Mouse (Mus musculus) forebrain, embryonic 12.5 days (tissue): ENCODE measurements around the gene Gm13283. TPM values are rescaled to one million over a fixed set of nuclear protein-coding genes. Genes with fewer than 3 reads are reported as not detected.
"Not testable (repeated sequence)": the region's sequence is repeated elsewhere in the genome, so short reads cannot be mapped to it uniquely, and the experiment has no call there.

Source experiments
- ATAC-seq: fragments of 200-750 bp; cut with Nextera tagmentation; 2 replicates; pipeline ENCODE4 v1.8.0; 2017; ENCODE audit warnings: moderate TSS enrichment; ENCODE audit not compliant: low FRiP score
- H3K27ac ChIP-seq: fragments of 300-500 bp; sonication (generic); 2 replicates; pipeline ENCODE4 v1.5.1; 2016; ENCODE audit warnings: mild to moderate bottlenecking
- H3K27me3 ChIP-seq: fragments of 300-500 bp; sonication (generic); 2 replicates; pipeline ENCODE4 v1.6.1; 2016; ENCODE audit warnings: mild to moderate bottlenecking
- H3K36me3 ChIP-seq: fragments of 300-500 bp; sonication (generic); replicated peaks from 2 replicates; pipeline ENCODE4 v1.6.1; 2016; ENCODE audit warnings: mild to moderate bottlenecking
- H3K4me1 ChIP-seq: fragments of 300-500 bp; sonication (generic); 2 replicates; pipeline ENCODE4 v1.6.1; 2016
- H3K4me2 ChIP-seq: fragments of 300-500 bp; sonication (generic); 2 replicates; pipeline ENCODE4 v1.6.1; 2016; ENCODE audit warnings: mild to moderate bottlenecking, moderate library complexity
- H3K4me3 ChIP-seq: fragments of 300-500 bp; sonication (generic); replicated peaks from 2 replicates; pipeline ENCODE4 v1.5.1; 2016; ENCODE audit warnings: mild to moderate bottlenecking
- H3K9ac ChIP-seq: fragments of 300-500 bp; sonication (generic); 2 replicates; pipeline ENCODE4 v1.6.1; 2016; ENCODE audit warnings: mild to moderate bottlenecking
- H3K9me3 ChIP-seq: fragments of 300-500 bp; sonication (generic); 2 replicates; pipeline ENCODE4 v1.6.1; 2016
- WGBS: fragments of 180-500 bp; shearing (Covaris S2); methylation state at CpG from one replicate; pipeline ENCODE4 v1.1.7; 2016; 5-methylcytosine and 5-hydroxymethylcytosine counted together
- polyA plus RNA-seq: library from polyadenylated mRNA; unstranded; fragments of >200 nt; fragmentation: Nextera tagmentation; extraction: Ambion mirVana; gene quantifications from 2 replicates; pipeline ENCODE4 v1.2.1, GENCODE M21; 2016

Gm13283 gene
- polyA plus RNA-seq, 1 experiment from 2014 or later: 0.15 TPM

- H3K4me1 ChIP-seq: no peaks in the 10 kb centered on the region; the same call in 1 of the 2 replicates
- no peaks in the 10 kb centered on the region for H3K36me3 ChIP-seq
- H3K27me3 ChIP-seq: no peaks in the 10 kb centered on the region
- H3K9ac ChIP-seq: no peak overlapping the region
- H3K9me3 ChIP-seq: no peaks in the 10 kb centered on the region
- no peak overlapping the region for H3K4me2 ChIP-seq
- H3K4me3 ChIP-seq: no peak overlapping the region
- WGBS: 72% methylated on average over 3 of the region's 3 CpGs
- H3K27ac ChIP-seq: no peak overlapping the region
- ATAC-seq: no peak
Observed at GRCm38 (mm10) chr4:88744207-88744606, 15.7 kb upstream of the Gm13283 start.

- H3K4me1 ChIP-seq: no peaks in the 10 kb centered on the region; the same call in 1 of the 2 replicates
Observed at GRCm38 (mm10) chr4:88749926-88750325, 10.0 kb upstream of the Gm13283 start.

GRCm38 (mm10) chr4:88754818-88755340 lies 5.0 kb upstream of the Gm13283 start, which contains the start of gene Gm13271:
Gene Gm13271, plus strand, starts transcription at chr4:88754868.
- H3K9ac ChIP-seq, H3K27me3 ChIP-seq, H3K27ac ChIP-seq, H3K4me1 ChIP-seq, H3K4me3 ChIP-seq, ATAC-seq, H3K36me3 ChIP-seq, H3K4me2 ChIP-seq, H3K9me3 ChIP-seq: not testable (repeated sequence)
- 75% methylated on average over 15 of the region's 15 CpGs for WGBS

More at GRCm38 (mm10) chr4:88749926-88750325, 10.0 kb upstream of the Gm13283 start:
- no peak for ATAC-seq
- Histone ChIP-seq H3K27ac (no peak overlapping the region), H3K9me3 (no peaks in the 10 kb centered on the region), H3K4me3 (no peak overlapping the region), H3K36me3 (no peaks in the 10 kb centered on the region), H3K9ac (no peak overlapping the region), H3K27me3 (no peaks in the 10 kb centered on the region), H3K4me2 (no peak overlapping the region)
- 68% methylated on average over 6 of the region's 6 CpGs for WGBS

- H3K9me3 ChIP-seq, H3K27me3 ChIP-seq, H3K4me1 ChIP-seq, H3K36me3 ChIP-seq, ATAC-seq: not testable (repeated sequence)
- 12% methylated on average over 28 of the region's 31 CpGs for WGBS
- H3K4me3 ChIP-seq: peak overlapping the region; percentile 44
- H3K9ac ChIP-seq: peak overlapping the region; percentile 63
- peak overlapping the region; percentile 87 for H3K4me2 ChIP-seq
- peak overlapping the region; percentile 75 for H3K27ac ChIP-seq
Observed at GRCm38 (mm10) chr4:88756581-88757513, 3.1 kb upstream of the Gm13283 start.

GRCm38 (mm10) chr4:88757628-88758031 lies 2.3 kb upstream of the Gm13283 start:
- WGBS: under 1% methylated on average over 20 of the region's 21 CpGs
- H3K4me2 ChIP-seq: peak overlapping the region; percentile 87
- H3K36me3 ChIP-seq, H3K27me3 ChIP-seq, H3K4me1 ChIP-seq, H3K9me3 ChIP-seq: not testable (repeated sequence)
- H3K4me3 ChIP-seq: peak overlapping the region; percentile 44
- peak overlapping the region; percentile 63 for H3K9ac ChIP-seq
- peak; percentile 99 for ATAC-seq
- H3K27ac ChIP-seq: peak overlapping the region; percentile 75

GRCm38 (mm10) chr4:88758751-88759150 lies 1.2 kb upstream of the Gm13283 start:
- WGBS: 91% methylated on average over 9 of the region's 9 CpGs
- not testable (repeated sequence) for ATAC-seq, H3K27me3 ChIP-seq, H3K9ac ChIP-seq, H3K9me3 ChIP-seq, H3K36me3 ChIP-seq, H3K4me1 ChIP-seq, H3K4me2 ChIP-seq, H3K27ac ChIP-seq, H3K4me3 ChIP-seq

- ATAC-seq, H3K27ac ChIP-seq, H3K36me3 ChIP-seq, H3K27me3 ChIP-seq, H3K4me1 ChIP-seq, H3K9ac ChIP-seq, H3K9me3 ChIP-seq: not testable (repeated sequence)
- H3K4me3 ChIP-seq: peak overlapping the region; percentile 36
- WGBS: under 1% methylated on average over 21 of the region's 28 CpGs
- peak overlapping the region; percentile 60 for H3K4me2 ChIP-seq
Observed at GRCm38 (mm10) chr4:88760431-88760830, 512 bp downstream of the Gm13283 start.

- H3K4me2 ChIP-seq, H3K4me1 ChIP-seq, ATAC-seq, H3K9ac ChIP-seq, H3K27me3 ChIP-seq, H3K9me3 ChIP-seq, H3K27ac ChIP-seq, H3K36me3 ChIP-seq, H3K4me3 ChIP-seq: not testable (repeated sequence)
- 76% methylated on average over 6 of the region's 8 CpGs for WGBS
Observed at GRCm38 (mm10) chr4:88761776-88762175, 1.9 kb downstream of the Gm13283 start.

GRCm38 (mm10) chr4:88762341-88762740 lies 2.4 kb downstream of the Gm13283 start:
- not testable (repeated sequence) for ATAC-seq

GRCm38 (mm10) chr4:88763384-88764018 lies 3.6 kb downstream of the Gm13283 start:
- 3% methylated on average over 36 of the region's 42 CpGs for WGBS

More at GRCm38 (mm10) chr4:88762341-88762740, 2.4 kb downstream of the Gm13283 start:
- H3K27me3 ChIP-seq, H3K27ac ChIP-seq, H3K9me3 ChIP-seq, H3K4me3 ChIP-seq, H3K36me3 ChIP-seq, H3K4me2 ChIP-seq, H3K9ac ChIP-seq, H3K4me1 ChIP-seq: not testable (repeated sequence)
- 56% methylated on average over 9 of the region's 9 CpGs for WGBS

GRCm38 (mm10) chr4:88773534-88773933 lies 13.6 kb downstream of the Gm13283 start, which contains the start of gene Gm13290:
Gene Gm13290, plus strand, starts transcription at chr4:88773834.
- ATAC-seq, H3K4me3 ChIP-seq, H3K27me3 ChIP-seq, H3K9ac ChIP-seq, H3K4me2 ChIP-seq, H3K36me3 ChIP-seq, H3K27ac ChIP-seq, H3K4me1 ChIP-seq, H3K9me3 ChIP-seq: not testable (repeated sequence)
- no CpG with 5 or more reads among the region's 32 CpGs for WGBS

More at GRCm38 (mm10) chr4:88763384-88764018, 3.6 kb downstream of the Gm13283 start:
- not testable (repeated sequence) for ATAC-seq, H3K9me3 ChIP-seq, H3K9ac ChIP-seq, H3K4me1 ChIP-seq, H3K27me3 ChIP-seq, H3K36me3 ChIP-seq, H3K27ac ChIP-seq
- H3K4me3 ChIP-seq: peak overlapping the region; percentile 39
- peak overlapping the region; percentile 54 for H3K4me2 ChIP-seq

- not testable (repeated sequence) for H3K27ac ChIP-seq, ATAC-seq, H3K4me2 ChIP-seq
Observed at GRCm38 (mm10) chr4:88776622-88777021, 16.7 kb downstream of the Gm13283 start, which contains the start of gene Gm13289. Gene Gm13289, plus strand, starts transcription at chr4:88776922.

More at GRCm38 (mm10) chr4:88776622-88777021, 16.7 kb downstream of the Gm13283 start, which contains the start of gene Gm13289:
- not testable (repeated sequence) for H3K27me3 ChIP-seq, H3K4me3 ChIP-seq, H3K9ac ChIP-seq, H3K36me3 ChIP-seq, H3K4me1 ChIP-seq, H3K9me3 ChIP-seq
- no CpG with 5 or more reads among the region's 29 CpGs for WGBS
